Mouse (Mus musculus) monocyte, adult 2 months (primary cell): ENCODE results near the gene Rpain.

Source experiments
- DNase-seq, 2 experiments: peaks; one replicate each; pipeline ENCODE4 v3.0.0; 2022; ENCODE audit warnings: low spot score in 2 of 2, low read depth in 1 of 2

Rpain gene

GRCm38 (mm10) chr11:70982557-70983228 lies 12.7 kb downstream of the Rpain start, which contains the start of gene C1qbp:
TSS of gene C1qbp (minus strand) at chr11:70983026.
- peak; percentile 76 to 88 for DNase-seq

DNA sequence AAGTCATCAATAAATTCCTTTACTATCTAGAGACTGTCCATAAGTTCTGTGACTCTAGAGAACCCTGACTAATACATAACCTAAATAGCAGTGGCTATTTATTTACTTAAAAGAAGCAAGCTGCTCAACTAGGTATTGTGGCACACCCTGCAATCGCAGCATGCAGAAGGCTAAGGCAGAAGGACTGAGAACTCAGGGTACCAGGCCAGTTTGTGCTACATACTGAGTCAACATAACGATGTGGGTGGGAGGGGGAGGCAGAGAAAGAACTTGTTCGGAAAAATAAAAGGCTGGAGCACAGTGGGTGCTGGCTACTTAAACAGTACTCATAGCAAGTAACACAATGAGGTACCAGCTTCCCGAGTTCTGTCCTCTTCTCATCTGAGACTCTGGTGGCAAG lies 31.2 kb downstream of the Rpain start:
- DNase-seq = no peak

DNA sequence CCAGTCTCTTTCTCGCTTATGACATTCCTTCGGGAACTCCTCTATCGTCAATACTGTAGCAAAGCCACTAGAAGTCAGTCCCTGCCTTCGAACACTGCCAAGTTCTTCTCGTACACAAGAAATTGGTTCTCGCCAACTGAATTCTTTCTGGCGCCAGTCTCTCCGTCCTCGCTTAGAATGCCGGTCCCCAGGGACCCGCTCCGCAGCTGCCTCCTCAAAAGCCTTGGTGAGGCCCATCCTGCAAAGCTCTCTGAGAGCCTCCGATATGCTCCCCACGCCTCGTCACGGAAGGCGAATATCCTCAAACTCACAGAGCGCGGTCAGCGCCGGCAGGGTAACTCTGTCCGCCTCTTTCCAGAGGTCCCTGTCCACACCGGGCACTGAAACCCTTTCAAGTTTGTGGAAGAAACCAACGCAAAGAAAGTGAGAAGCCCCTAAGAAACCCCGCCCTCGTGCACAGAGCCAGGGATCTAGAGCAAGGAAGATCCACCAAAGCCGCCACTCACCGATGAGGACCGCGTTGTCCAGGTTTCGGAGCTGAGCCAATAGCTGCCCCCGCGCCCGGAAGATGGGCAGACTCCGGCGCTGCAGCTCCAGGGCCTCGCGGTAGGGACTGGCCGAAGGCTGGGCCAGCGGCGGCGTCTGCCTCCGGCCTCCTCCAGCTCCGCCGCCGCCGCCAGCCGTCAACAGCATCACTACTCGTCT lies 33.8 kb downstream of the Rpain start:
- no peak for DNase-seq

DNA sequence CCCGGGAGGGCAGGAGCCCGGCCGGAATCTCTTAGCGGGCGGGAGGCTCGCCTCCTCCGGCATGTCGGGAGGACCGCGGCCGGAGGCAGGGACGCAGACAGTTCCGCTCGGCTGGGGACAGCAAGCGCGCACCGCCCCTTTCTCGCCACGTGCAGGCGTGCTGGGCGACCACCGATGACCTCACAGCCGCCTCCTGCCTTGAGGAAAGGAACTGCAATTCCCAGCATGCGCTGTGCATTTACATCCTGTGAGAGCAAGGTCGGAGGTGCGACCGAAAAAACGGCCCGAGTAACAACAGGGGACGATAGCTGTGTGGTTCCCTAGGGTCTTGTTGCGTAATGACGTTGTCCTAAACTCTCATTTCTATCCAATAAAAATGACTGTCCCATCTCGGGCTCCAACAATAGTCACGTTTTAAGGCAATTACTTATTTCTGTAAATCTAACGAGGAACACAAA lies 34.3 kb downstream of the Rpain start, which contains the start of gene Dhx33:
TSS of gene Dhx33 (minus strand) at position 122 of the 458 bp plus-strand sequence.
- peak; percentile 88 to 89 for DNase-seq

DNA sequence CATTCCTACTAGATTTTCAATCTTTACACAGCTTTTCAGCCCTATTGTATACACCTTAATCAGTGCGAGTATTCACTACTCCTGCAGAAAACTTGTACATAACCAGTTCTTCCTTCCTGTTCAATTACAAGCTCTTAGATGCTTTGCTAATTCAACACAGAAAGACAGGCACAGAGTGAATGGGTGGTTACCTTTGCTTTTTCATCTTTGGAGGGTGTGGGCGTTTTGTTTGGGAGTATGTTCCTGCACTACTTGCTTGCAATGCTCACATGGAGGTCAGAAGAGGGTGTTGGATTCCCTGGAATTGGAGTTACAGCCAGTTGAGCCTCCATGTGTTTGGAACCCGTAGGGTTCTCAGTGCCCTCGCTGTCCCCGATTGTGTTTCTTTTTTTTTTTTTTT lies 35.0 kb downstream of the Rpain start:
- no peak for DNase-seq

- no peak for DNase-seq
Observed at GRCm38 (mm10) chr11:71007026-71007425, 37.0 kb downstream of the Rpain start.

- DNase-seq = no peak
Observed at GRCm38 (mm10) chr11:71007831-71008230, 37.8 kb downstream of the Rpain start.

DNA sequence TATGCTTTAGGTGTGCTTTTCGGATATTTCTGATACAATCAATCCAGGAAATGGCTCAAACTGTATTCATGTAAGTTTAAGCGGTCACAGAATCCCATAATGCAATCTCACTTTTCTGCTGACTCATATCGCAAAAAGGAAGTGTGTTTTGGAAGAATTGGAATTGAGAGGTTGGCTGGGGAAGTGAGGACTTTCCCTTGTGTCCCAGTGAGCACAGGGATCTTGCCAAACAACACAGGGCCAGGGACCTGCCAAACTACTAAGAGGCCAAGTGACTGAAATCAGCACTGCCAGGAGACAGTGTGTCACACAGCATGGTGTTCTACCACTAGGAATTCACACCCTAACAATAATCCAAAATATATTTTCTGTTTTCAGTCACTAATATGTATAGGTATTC lies 38.3 kb downstream of the Rpain start:
- DNase-seq = no peak

DNA sequence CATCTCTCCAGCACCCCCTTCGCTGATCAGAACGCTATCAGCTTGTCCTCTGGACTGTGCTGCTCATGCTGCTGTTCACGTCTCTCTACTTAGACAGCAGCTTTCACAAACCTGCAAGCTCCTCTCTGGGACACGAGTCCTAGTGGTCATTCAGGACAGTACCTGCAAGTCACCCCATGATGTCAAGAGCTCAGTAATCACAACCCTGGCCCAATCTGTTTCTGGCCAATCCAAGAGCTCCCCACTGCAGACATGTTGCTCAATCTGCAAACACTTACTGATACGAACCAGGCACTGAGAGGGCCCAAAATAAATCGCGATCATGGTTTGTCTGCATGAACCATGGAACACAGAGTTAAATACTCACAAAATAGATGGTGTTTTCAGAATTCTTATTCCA lies 42.7 kb downstream of the Rpain start:
- no peak for DNase-seq

GRCm38 (mm10) chr11:71017051-71017450 lies 47.0 kb downstream of the Rpain start:
- no peak for DNase-seq

- DNase-seq = no peak
Observed at GRCm38 (mm10) chr11:71018416-71019200, 48.6 kb downstream of the Rpain start.

DNA sequence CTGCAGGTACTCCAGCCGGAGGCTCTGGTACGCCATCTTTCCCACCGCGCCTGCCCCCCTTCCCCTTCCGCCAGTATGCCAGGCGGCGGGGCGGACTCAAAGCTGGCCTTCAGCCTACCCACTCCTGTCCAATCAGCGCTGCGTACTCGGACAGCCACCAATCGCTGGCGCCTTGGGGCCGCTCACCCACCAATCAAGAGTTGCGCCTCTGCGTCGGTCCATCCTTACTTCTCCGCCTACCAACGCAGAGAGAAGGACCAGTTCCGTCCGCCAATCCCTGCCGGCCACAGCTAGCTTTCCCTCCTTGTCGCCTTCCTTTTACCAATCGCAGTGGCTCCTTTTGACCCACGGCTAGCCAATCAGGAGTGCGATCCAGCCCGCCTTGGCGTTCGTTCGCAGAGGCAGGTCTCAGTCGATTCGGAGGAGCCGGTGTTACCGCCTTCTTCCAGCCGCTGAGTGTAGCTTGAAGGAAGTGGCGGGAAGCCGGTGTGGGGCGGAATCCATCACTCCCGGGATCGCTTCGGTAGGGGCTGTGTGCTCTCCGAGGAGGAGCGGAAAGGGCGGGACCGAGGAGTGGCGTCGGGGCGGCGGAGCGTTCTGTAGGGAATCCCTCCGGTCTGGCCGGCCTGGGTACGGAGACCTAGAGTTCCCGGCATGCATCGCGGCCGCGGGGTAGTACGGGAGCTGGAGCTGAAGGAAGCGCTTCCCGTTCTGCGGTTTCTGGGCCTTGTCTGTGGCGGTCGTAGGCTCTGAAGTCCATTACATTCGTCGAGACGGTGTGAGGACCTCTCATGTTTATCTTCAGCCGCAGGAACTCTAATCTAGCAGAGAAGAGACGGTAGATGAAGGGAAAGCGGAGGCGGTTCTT lies 49.4 kb downstream of the Rpain start, which contains the start of the genes Mis12 and Derl2:
TSS of gene Mis12 (plus strand) at position 411 of the 868 bp plus-strand sequence.
TSS of gene Derl2 (minus strand) at position 641 of the 868 bp plus-strand sequence.
- DNase-seq = peak; percentile 94 to 99
